Mouse (Mus musculus): ENCODE results near the gene Adk. TPM values are rescaled to one million over a fixed set of nuclear protein-coding genes. Genes with fewer than 3 reads are reported as not detected.

Adk gene
- total and polyA plus RNA-seq, 2 experiments from 2014 or later, result 126 to 246 TPM

DNA sequence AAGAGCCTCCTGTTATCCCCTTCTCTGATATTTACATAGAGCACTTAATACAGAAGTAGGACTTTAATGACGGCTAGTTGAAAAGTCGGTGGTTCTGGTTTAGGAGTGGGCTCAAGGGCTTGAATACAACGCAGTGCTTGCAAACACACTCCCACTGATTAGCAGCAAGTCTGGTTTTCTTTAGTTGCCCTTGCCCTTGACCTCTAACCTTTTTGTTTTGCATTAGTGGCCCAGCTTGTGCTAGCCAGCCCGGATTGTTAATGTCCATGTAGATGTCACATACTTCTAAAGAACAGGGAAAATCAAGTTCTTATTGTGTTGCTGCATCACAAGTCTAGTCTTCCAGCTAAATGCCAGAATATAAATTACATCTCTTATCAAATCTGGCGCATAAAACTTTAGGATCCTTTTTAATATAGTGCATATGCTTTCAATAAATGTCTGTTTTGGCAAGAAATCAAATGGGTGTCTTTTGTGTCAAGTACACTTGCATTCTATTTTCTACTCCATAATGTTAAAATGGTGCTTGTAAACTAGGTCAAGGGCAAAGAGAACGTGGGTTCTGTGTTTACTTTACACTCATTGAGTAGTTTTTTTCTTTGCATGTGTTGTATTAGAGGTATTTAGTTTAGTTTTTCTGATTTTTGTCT, 296.4 kb downstream of the Adk start:
- Histone ChIP-seq H3K9ac (replicated peaks; ENCODE audit: low read depth, low read length) (no peak overlapping the region), H3K9me3 (replicated peaks; ENCODE audit: control insufficient read depth, low read length) (no peaks in the 10 kb centered on the region), H3K4me1 (ENCODE audit: control insufficient read depth, insufficient read depth) (peaks cover 4% of the 10 kb centered on the region; the same call in 1 of the 2 replicates), H3K4me2 (ENCODE audit: low read depth, low read length) (no peak overlapping the region), H3K27me3 (ENCODE audit: control insufficient read depth, insufficient read depth, low read length) (no peaks in the 10 kb centered on the region), H3K27ac (ENCODE audit: low read depth) (no peak overlapping the region), H3K4me3 (ENCODE audit: low read depth, low read length) (no peak overlapping the region), H3K36me3 (replicated peaks; ENCODE audit: control insufficient read depth, insufficient read depth, low read length) (no peaks in the 10 kb centered on the region)
- DNase-seq (ENCODE audit: low spot score) (no peak), ATAC-seq (ENCODE audit: insufficient read depth, low read depth) (no peak)
- TF ChIP-seq EP300 (IDR thresholded peaks at IDR 0.05; ENCODE audit: low read depth) (no peak), CTCF (IDR thresholded peaks at IDR 0.05; ENCODE audit: low read depth) (no peak)
- 41% methylated on average over 6 of the region's 6 CpGs for WGBS

DNA sequence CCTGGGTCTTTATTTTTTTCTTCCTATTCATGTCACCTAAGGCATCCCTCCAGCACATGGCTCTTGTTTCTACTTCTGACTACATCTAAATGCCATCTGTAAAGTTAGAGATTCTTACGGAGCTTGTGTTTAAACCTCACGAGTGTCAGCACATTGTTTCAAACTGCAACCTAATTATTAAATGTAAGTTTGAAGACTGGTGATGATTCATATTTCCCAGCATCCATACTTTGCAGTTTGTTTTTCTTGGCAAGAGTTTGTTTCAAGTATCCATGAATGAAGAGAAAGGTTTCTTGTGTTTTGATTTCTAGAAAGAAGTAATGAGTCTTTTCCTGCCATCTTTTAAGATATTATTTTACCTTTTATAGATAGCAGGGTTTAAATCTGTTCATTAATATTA, 299.3 kb downstream of the Adk start:
- TF ChIP-seq EP300 (IDR thresholded peaks at IDR 0.05; ENCODE audit: low read depth), result no peak
- TF ChIP-seq CTCF (IDR thresholded peaks at IDR 0.05; ENCODE audit: low read depth), result no peak
- H3K4me2 ChIP-seq (ENCODE audit: low read depth, low read length), result no peak overlapping the region

DNA sequence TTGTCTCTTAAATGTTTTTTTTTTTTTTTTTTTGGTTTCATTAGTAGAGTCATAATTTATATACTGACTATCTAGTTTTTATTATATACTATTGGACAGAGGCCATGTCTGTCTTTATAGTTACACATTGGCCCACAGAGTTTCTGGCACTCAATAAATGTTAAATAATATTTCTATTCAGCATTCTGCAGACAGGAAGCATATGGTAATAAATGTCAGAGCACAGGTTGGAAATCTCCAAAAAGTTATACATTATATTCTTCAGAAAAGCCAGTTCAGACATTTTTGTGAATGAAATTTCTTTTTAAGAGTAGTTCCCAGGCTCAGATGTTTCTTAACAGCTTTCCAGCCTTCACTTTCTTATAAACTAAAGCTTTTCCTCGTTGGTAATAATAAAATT, 303.9 kb downstream of the Adk start:
- no peaks in the 10 kb centered on the region for H3K27me3 ChIP-seq (ENCODE audit: control insufficient read depth, insufficient read depth, low read length)
- DNase-seq (ENCODE audit: low spot score), result no peak
- H3K4me1 ChIP-seq (ENCODE audit: control insufficient read depth, insufficient read depth), result no peaks in the 10 kb centered on the region
- H3K4me3 ChIP-seq (ENCODE audit: low read depth, low read length), result no peak overlapping the region
- no peak overlapping the region for H3K27ac ChIP-seq (ENCODE audit: low read depth)
- H3K4me2 ChIP-seq (ENCODE audit: low read depth, low read length), result no peak overlapping the region
- WGBS, result 79% methylated on average over 1 of the region's 1 CpGs
- no peaks in the 10 kb centered on the region for H3K9me3 ChIP-seq (replicated peaks; ENCODE audit: control insufficient read depth, low read length)
- H3K9ac ChIP-seq (replicated peaks; ENCODE audit: low read depth, low read length), result no peak overlapping the region
- no peak for ATAC-seq (ENCODE audit: insufficient read depth, low read depth)
- no peaks in the 10 kb centered on the region for H3K36me3 ChIP-seq (replicated peaks; ENCODE audit: control insufficient read depth, insufficient read depth, low read length)
- TF ChIP-seq EP300 (IDR thresholded peaks at IDR 0.05; ENCODE audit: low read depth) (no peak), CTCF (IDR thresholded peaks at IDR 0.05; ENCODE audit: low read depth) (no peak)

More for the DNA sequence above, 299.3 kb downstream of the Adk start:
- Histone ChIP-seq H3K27ac (ENCODE audit: low read depth) (no peak overlapping the region), H3K4me3 (ENCODE audit: low read depth, low read length) (no peak overlapping the region), H3K4me1 (ENCODE audit: control insufficient read depth, insufficient read depth) (peaks cover 4% of the 10 kb centered on the region; the same call in 1 of the 2 replicates), H3K27me3 (ENCODE audit: control insufficient read depth, insufficient read depth, low read length) (no peaks in the 10 kb centered on the region), H3K9ac (replicated peaks; ENCODE audit: low read depth, low read length) (no peak overlapping the region), H3K9me3 (replicated peaks; ENCODE audit: control insufficient read depth, low read length) (no peaks in the 10 kb centered on the region), H3K36me3 (replicated peaks; ENCODE audit: control insufficient read depth, insufficient read depth, low read length) (no peaks in the 10 kb centered on the region)
- WGBS, result 63% methylated on average over 2 of the region's 2 CpGs
- DNase-seq (ENCODE audit: low spot score) (peak; percentile 35), ATAC-seq (ENCODE audit: insufficient read depth, low read depth) (no peak)

DNA sequence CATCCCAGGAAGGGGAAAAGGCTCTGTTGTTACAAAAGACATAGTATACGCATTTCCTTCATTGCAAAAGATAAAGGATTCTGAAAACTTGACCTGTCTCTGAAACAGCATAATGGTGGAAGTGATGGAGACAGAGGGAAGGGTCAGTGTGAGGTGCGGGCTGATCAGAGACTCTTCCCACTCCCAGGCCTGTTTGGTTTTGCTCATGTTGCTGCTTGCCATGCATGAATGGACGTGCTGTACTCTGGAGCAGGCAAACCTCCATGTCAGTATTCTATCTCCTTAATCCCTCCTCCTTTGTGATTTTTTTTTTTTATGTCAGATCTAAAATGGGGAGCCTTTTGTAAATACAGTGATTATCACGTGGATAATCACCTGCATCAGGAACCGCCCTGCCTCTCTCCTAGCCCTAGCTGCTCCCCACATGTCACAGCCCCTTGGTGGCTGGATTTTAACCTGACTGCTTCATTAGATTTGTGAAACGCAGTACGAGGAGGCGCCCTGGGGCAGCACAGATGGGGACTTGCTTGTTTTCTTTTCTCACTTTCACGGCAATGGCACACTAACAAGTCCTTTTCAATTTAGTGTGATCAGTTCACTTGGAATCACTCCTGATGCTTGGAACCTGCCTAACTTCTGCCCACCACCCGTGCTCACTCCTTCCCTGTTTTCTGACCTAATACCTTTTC, 307.0 kb downstream of the Adk start:
- Histone ChIP-seq H3K27me3 (ENCODE audit: control insufficient read depth, insufficient read depth, low read length) (no peaks in the 10 kb centered on the region), H3K9me3 (replicated peaks; ENCODE audit: control insufficient read depth, low read length) (no peaks in the 10 kb centered on the region), H3K36me3 (replicated peaks; ENCODE audit: control insufficient read depth, insufficient read depth, low read length) (no peaks in the 10 kb centered on the region), H3K27ac (ENCODE audit: low read depth) (no peak overlapping the region), H3K4me1 (ENCODE audit: control insufficient read depth, insufficient read depth) (no peaks in the 10 kb centered on the region), H3K9ac (replicated peaks; ENCODE audit: low read depth, low read length) (no peak overlapping the region), H3K4me3 (ENCODE audit: low read depth, low read length) (no peak overlapping the region), H3K4me2 (ENCODE audit: low read depth, low read length) (no peak overlapping the region)
- ATAC-seq (ENCODE audit: insufficient read depth, low read depth) (no peak), DNase-seq (ENCODE audit: low spot score) (no peak)
- TF ChIP-seq EP300 (IDR thresholded peaks at IDR 0.05; ENCODE audit: low read depth) (no peak), CTCF (IDR thresholded peaks at IDR 0.05; ENCODE audit: low read depth) (no peak)
- 81% methylated on average over 10 of the region's 10 CpGs for WGBS

DNA sequence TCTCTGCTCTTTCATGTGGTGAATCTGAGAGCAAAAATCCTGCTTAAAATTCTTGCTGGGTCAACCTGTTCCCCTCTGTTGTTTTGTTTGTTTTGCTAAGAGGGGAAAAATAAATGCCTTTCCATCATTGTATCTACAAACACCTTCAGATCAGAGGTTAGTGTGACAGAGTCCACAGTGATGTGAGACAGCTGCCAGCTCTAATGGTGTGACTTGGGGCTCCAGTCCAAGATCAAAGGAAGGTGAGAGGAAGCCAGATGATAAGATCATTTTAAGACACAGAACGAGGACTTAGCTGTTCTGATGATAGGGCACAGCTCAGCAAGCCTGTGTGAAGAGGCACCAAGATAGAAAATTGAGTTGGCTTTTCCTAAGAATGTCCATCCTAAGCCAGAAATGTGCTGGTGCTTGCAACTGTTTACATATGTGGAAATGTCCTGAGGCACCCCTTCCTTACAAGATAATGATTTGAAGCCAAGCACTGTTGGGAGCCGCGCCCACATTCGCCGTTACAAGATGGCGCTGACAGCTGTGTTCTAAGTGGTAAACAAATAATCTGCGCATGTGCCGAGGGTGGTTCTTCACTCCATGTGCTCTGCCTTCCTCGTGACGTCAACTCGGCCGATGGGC, 307.6 kb downstream of the Adk start:
- DNase-seq (ENCODE audit: low spot score) (no peak), ATAC-seq (ENCODE audit: insufficient read depth, low read depth) (no peak)
- H3K4me3 ChIP-seq (ENCODE audit: low read depth, low read length), result no peak overlapping the region
- H3K9me3 ChIP-seq (replicated peaks; ENCODE audit: control insufficient read depth, low read length), result no peaks in the 10 kb centered on the region
- WGBS, result 77% methylated on average over 7 of the region's 12 CpGs
- no peaks in the 10 kb centered on the region for H3K27me3 ChIP-seq (ENCODE audit: control insufficient read depth, insufficient read depth, low read length)
- no peak overlapping the region for H3K4me2 ChIP-seq (ENCODE audit: low read depth, low read length)
- no peaks in the 10 kb centered on the region for H3K4me1 ChIP-seq (ENCODE audit: control insufficient read depth, insufficient read depth)
- H3K36me3 ChIP-seq (replicated peaks; ENCODE audit: control insufficient read depth, insufficient read depth, low read length), result no peaks in the 10 kb centered on the region
- no peak overlapping the region for H3K27ac ChIP-seq (ENCODE audit: low read depth)
- TF ChIP-seq EP300 (IDR thresholded peaks at IDR 0.05; ENCODE audit: low read depth) (no peak), CTCF (IDR thresholded peaks at IDR 0.05; ENCODE audit: low read depth) (no peak)
- H3K9ac ChIP-seq (replicated peaks; ENCODE audit: low read depth, low read length), result no peak overlapping the region

Data from heart, postnatal 0 days (tissue).